Mouse (Mus musculus) stomach, postnatal 0 days (tissue): Measurements from ENCODE around the gene Etv3. TPM values are rescaled to one million over a fixed set of nuclear protein-coding genes. Genes with fewer than 3 reads are reported as not detected.
A peak's percentile ranks its signal among the peaks of the same experiment; 100 is the strongest.
"Not testable (repeated sequence)": the region's sequence is repeated elsewhere in the genome, so short reads cannot be mapped to it uniquely, and the experiment has no call there.

Experiments
- ATAC-seq: fragments of 200-750 bp; cut with Nextera tagmentation; 2 replicates; pipeline ENCODE4 v1.8.0; 2017; ENCODE audit not compliant: low FRiP score, low TSS enrichment
- DNase-seq: peaks from one replicate; pipeline ENCODE4 v3.0.0-alpha.2; 2016; ENCODE audit warnings: low spot score
- H3K27ac ChIP-seq: fragments of 300-500 bp; sonication (generic); replicated peaks from 2 replicates; pipeline ENCODE4 v1.5.1; 2014; ENCODE audit warnings: mild to moderate bottlenecking, control low read depth
- H3K27me3 ChIP-seq: fragments of 300-500 bp; sonication (generic); 2 replicates; pipeline ENCODE4 v1.6.1; 2014; ENCODE audit warnings: low read length; ENCODE audit not compliant: control insufficient read depth, insufficient read depth
- H3K36me3 ChIP-seq: fragments of 300-500 bp; sonication (generic); 2 replicates; pipeline ENCODE4 v1.6.1; 2014; ENCODE audit warnings: low read length, mixed read lengths; ENCODE audit not compliant: control insufficient read depth, insufficient read depth
- H3K4me1 ChIP-seq: fragments of 300-500 bp; sonication (generic); replicated peaks from 2 replicates; pipeline ENCODE4 v1.6.1; 2014; ENCODE audit warnings: antibody characterized with exemption; ENCODE audit not compliant: control insufficient read depth, insufficient read depth
- H3K4me2 ChIP-seq: fragments of 300-500 bp; sonication (generic); replicated peaks from 2 replicates; pipeline ENCODE4 v1.6.1; 2014; ENCODE audit warnings: low read depth, mild to moderate bottlenecking, control low read depth, moderate library complexity
- H3K4me3 ChIP-seq: fragments of 300-500 bp; sonication (generic); 2 replicates; pipeline ENCODE4 v1.5.1; 2014; ENCODE audit warnings: low read depth, low read length, control low read depth
- H3K9ac ChIP-seq: fragments of 300-500 bp; sonication (generic); 2 replicates; pipeline ENCODE4 v1.6.1; 2014; ENCODE audit warnings: mild to moderate bottlenecking, low read length, control low read depth, mixed read lengths
- H3K9me3 ChIP-seq: fragments of 300-500 bp; sonication (generic); 2 replicates; pipeline ENCODE4 v1.6.1; 2016; ENCODE audit warnings: low read length; ENCODE audit not compliant: control insufficient read depth
- CTCF ChIP-seq: IDR thresholded peaks from 2 replicates; pipeline ENCODE4 v1.5.1; 2016; ENCODE audit warnings: antibody characterized with exemption, low read depth, mild to moderate bottlenecking, moderate library complexity
- EP300 ChIP-seq: optimal IDR thresholded peaks from 2 replicates; pipeline ENCODE3; 2016; ENCODE audit warnings: antibody characterized with exemption
- WGBS: fragments of 180-500 bp; shearing (Covaris S2); extraction: QIAGEN DNeasy Blood & Tissue Kit; methylation state at CpG from one replicate; pipeline ENCODE4 v1.1.7; 2014; 5-methylcytosine and 5-hydroxymethylcytosine counted together
- polyA plus RNA-seq: library from polyadenylated mRNA; unstranded; fragments of >200 nt; fragmentation: Nextera tagmentation; extraction: Ambion mirVana; gene quantifications from 2 replicates; pipeline ENCODE4 v1.2.1, GENCODE M21; 2015

Gene Etv3
- polyA plus RNA-seq = 11.8 and 13.6 TPM in 2 replicates

DNA sequence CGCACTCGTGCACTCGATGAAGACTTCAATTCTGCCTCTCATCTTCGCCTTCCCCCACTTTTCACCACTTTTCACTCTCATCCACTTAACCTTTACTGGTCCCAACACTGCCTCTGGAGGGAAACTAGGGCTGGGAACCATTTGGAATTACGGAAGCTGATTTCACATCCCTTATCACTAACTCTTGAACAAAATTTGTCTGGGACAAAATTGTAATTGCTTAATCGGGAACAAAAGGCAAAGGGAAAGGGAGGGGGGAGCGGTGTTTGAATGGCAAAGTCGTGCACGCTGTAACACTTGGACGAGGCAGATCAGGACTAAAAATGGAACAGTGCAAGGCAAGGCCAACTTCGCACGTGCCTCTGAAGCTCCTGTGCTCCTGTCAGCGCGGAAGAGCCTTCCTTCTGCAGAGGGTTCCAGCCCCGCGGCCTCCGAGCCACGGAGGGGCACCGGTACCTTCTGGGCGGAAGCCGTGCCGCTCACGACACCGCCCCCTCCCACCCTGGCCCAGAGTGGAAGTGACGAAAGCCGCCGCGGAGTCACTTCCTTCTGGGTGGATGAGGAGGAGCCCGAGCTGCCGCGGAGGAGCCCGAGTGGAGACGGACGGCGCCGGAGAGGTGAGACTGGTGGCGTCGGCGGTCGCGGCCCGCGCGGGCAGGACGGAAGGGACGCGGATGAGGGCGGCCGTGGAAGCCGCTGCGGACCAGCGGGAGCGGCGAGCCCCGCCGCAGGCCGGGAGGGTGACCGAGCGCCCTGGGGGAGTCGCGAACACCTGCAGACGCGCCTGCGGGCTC lies at the start of gene Etv3:
TSS of gene Etv3 (plus strand) at position 365 of the 794 bp plus-strand sequence.
- DNase-seq (peak; percentile 92), ATAC-seq (peak; percentile 95)
- Histone ChIP-seq H3K27me3 (no peaks in the 10 kb centered on the region), H3K4me1 (no peaks in the 10 kb centered on the region), H3K36me3 (peaks cover 13% of the 10 kb centered on the region; the same call in 1 of the 2 replicates), H3K9ac (peak within 1 kb of the TSS; percentile 99), H3K27ac (peak within 1 kb of the TSS; percentile 94), H3K4me3 (peak within 1 kb of the TSS; percentile 97), H3K9me3 (no peaks in the 10 kb centered on the region), H3K4me2 (peak within 1 kb of the TSS; percentile 80)
- WGBS = 5% methylated on average over 63 of the region's 64 CpGs
- TF ChIP-seq EP300 = no peak
- TF ChIP-seq CTCF = peak; percentile 44; the same call in 1 of the 2 replicates

DNA sequence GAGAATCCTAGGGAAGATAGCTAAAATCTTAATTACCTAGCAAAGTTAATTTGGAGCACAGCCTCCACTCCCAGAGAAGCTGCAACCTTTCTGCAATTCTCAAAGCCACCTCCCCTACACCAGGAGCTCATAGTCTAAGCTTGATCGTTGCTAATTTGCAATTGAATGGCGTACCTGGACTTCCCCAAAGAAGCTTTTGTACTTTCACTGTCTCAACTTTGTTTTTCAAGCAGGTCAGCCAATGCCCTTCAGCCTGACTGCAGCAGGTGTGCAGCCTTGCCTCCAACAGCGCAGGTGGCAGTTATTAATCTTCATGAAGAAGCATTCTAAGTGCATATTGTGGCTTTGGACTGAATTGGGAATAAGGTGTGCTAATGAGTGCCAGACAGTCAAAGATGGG lies 47.3 kb upstream of the Etv3 start:
- not testable (repeated sequence) for H3K27ac ChIP-seq, H3K36me3 ChIP-seq, H3K9ac ChIP-seq, H3K4me2 ChIP-seq, ATAC-seq, H3K27me3 ChIP-seq, H3K9me3 ChIP-seq, DNase-seq, H3K4me3 ChIP-seq, H3K4me1 ChIP-seq
- 85% methylated on average over 3 of the region's 3 CpGs for WGBS

DNA sequence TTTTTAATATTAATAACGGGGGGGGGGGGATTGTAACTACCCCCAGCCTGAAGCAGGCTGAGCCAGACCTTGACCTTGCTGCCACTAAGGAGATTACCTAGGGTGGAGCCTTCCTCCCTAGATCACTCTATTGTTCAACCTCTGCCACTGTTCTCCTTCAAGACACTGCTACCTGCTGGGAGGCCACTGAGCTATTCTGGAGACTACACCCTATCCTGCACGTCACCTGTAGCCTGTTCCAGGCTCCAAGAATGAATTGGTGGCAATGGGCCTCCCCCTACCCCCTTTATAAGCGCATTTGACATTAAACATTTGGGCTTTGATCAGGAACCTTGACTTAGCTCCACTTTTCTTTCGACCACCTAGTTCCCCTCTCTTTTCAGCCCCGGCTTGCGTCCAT lies 46.6 kb upstream of the Etv3 start:
- not testable (repeated sequence) for H3K4me1 ChIP-seq, DNase-seq, H3K27me3 ChIP-seq, H3K36me3 ChIP-seq, H3K4me3 ChIP-seq, H3K9ac ChIP-seq, H3K27ac ChIP-seq, H3K4me2 ChIP-seq, ATAC-seq, H3K9me3 ChIP-seq
- 71% methylated on average over 6 of the region's 6 CpGs for WGBS

DNA sequence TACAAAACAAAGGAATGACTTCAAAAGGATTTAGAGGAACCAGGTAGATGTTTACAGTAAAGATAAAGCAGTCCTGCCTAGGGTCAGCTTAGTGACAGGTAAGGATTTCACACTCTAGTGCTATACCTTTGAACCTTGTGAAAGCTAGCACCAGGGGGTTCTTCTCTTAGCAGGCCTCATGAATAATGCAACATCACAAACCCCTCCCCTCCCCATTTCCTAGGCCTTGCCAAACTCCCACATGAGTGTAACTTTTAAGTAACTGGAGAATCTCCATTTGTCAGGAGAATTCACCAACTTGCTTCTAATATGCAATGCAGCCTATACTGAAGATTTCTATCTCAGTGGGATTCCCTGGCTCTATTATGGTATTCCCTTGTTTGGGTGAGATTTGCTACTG lies 46.0 kb upstream of the Etv3 start:
- DNase-seq, H3K27me3 ChIP-seq, ATAC-seq, H3K4me3 ChIP-seq, H3K4me1 ChIP-seq, H3K9ac ChIP-seq, H3K36me3 ChIP-seq, H3K9me3 ChIP-seq, H3K27ac ChIP-seq, H3K4me2 ChIP-seq: not testable (repeated sequence)

DNA sequence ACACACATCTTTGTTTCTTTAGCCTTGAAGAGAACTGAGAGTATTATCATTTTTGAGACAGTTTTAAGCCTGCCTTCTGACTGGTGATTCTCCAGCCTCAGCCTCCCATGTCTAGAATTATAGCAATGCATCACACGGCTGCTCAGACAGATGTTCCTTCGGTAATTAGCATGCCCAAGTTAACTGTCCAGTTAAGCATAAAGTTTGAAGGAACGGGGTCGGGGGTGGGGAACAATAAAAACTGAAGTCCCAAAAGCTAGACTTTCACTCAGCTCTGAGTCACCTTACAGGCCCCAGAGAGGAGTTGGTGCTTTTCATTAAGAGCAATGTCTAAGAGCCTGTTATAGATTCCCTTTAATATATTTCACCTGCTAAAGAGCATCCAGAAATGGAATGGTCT lies 37.8 kb upstream of the Etv3 start:
- Histone ChIP-seq H3K4me3 (no peak overlapping the region), H3K9me3 (no peaks in the 10 kb centered on the region), H3K9ac (no peak overlapping the region), H3K27ac (no peak overlapping the region), H3K4me2 (no peak overlapping the region), H3K4me1 (no peaks in the 10 kb centered on the region), H3K36me3 (no peaks in the 10 kb centered on the region), H3K27me3 (no peaks in the 10 kb centered on the region)
- 85% methylated on average over 4 of the region's 4 CpGs for WGBS
- TF ChIP-seq EP300 (no peak), CTCF (no peak)
- ATAC-seq (no peak), DNase-seq (no peak)

DNA sequence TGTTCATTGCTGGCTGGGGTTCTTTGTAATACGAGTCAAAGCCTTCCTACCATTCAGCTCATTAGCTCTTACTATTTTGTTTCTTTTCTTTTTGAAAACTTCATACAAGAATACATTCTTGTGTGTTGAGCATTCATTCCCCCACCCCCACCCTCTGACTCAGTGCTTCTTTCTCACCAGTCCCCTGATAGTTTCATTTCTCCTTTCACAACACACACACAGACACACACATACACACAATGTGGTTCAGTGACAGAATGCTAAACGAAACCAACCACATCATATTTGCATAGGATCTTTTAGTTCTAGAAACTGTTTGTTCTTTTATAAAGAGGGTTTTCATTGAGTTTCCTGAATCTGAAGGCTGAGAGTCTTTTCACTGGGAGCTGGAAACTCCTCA lies 37.3 kb upstream of the Etv3 start:
- H3K4me1 ChIP-seq = no peaks in the 10 kb centered on the region
- ATAC-seq = no peak

More for the DNA sequence above, 37.3 kb upstream of the Etv3 start:
- Histone ChIP-seq H3K9me3 (no peaks in the 10 kb centered on the region), H3K4me3 (no peak overlapping the region), H3K9ac (no peak overlapping the region), H3K27me3 (no peaks in the 10 kb centered on the region), H3K27ac (no peak overlapping the region), H3K36me3 (no peaks in the 10 kb centered on the region), H3K4me2 (no peak overlapping the region)
- DNase-seq = no peak
- 44% methylated on average over 2 of the region's 2 CpGs for WGBS
- no peak for TF ChIP-seq EP300
- no peak for TF ChIP-seq CTCF
